Mouse (Mus musculus) midbrain, embryonic 11.5 days (tissue): Measurements from ENCODE around the gene Myl9. TPM values are rescaled to one million over a fixed set of nuclear protein-coding genes. Genes with fewer than 3 reads are reported as not detected.

Experiments used
- ATAC-seq: fragments of 200-750 bp; cut with Nextera tagmentation; 2 replicates; pipeline ENCODE4 v1.8.0; 2017; ENCODE audit warnings: moderate TSS enrichment, moderate library complexity; ENCODE audit not compliant: low FRiP score
- DNase-seq: peaks from one replicate; pipeline ENCODE4 v3.0.0; 2015; ENCODE audit warnings: low spot score; ENCODE audit errors: missing footprints
- H3K27ac ChIP-seq: fragments of 300-500 bp; sonication (generic); 2 replicates; pipeline ENCODE4 v1.5.1; 2014; ENCODE audit warnings: low read depth, low read length
- H3K27me3 ChIP-seq: fragments of 300-500 bp; sonication (generic); 2 replicates; pipeline ENCODE4 v1.6.1; 2014; ENCODE audit warnings: mild to moderate bottlenecking, low read length, moderate library complexity, mixed read lengths; ENCODE audit not compliant: control insufficient read depth, insufficient read depth
- H3K36me3 ChIP-seq: fragments of 300-500 bp; sonication (generic); 2 replicates; pipeline ENCODE4 v1.6.1; 2014; ENCODE audit warnings: mild to moderate bottlenecking, low read length, moderate library complexity, mixed read lengths; ENCODE audit not compliant: control insufficient read depth, insufficient read depth
- H3K4me1 ChIP-seq: fragments of 300-500 bp; sonication (generic); 2 replicates; pipeline ENCODE4 v1.6.1; 2014; ENCODE audit warnings: low read length; ENCODE audit not compliant: control insufficient read depth, insufficient read depth
- H3K4me2 ChIP-seq: fragments of 300-500 bp; sonication (generic); 2 replicates; pipeline ENCODE4 v1.6.1; 2014; ENCODE audit warnings: mild to moderate bottlenecking, moderate library complexity
- H3K4me3 ChIP-seq: fragments of 300-500 bp; sonication (generic); 2 replicates; pipeline ENCODE4 v1.5.1; 2014; ENCODE audit warnings: low read depth, low read length
- H3K9ac ChIP-seq: fragments of 300-500 bp; sonication (generic); 2 replicates; pipeline ENCODE4 v1.6.1; 2014; ENCODE audit warnings: low read length
- H3K9me3 ChIP-seq: fragments of 300-500 bp; sonication (generic); 2 replicates; pipeline ENCODE4 v1.6.1; 2016; ENCODE audit warnings: low read length; ENCODE audit not compliant: control insufficient read depth
- WGBS: fragments of 180-500 bp; shearing (Covaris S2); extraction: QIAGEN DNeasy Blood & Tissue Kit; methylation state at CpG from one replicate; pipeline ENCODE4 v1.1.7; 2014; 5-methylcytosine and 5-hydroxymethylcytosine counted together
- polyA plus RNA-seq: library from polyadenylated mRNA; unstranded; fragments of >200 nt; fragmentation: Nextera tagmentation; extraction: Ambion mirVana; gene quantifications from 2 replicates; pipeline ENCODE4 v1.2.1, GENCODE M21; 2014

Gene Myl9
- polyA plus RNA-seq, 1 experiment from 2014 or later, result 118 TPM

- Histone ChIP-seq H3K9me3 (no peaks in the 10 kb centered on the region), H3K9ac (no peak overlapping the region), H3K27ac (no peak overlapping the region), H3K4me3 (no peak overlapping the region), H3K4me1 (no peaks in the 10 kb centered on the region), H3K27me3 (no peaks in the 10 kb centered on the region), H3K36me3 (no peaks in the 10 kb centered on the region), H3K4me2 (no peak overlapping the region)
- WGBS, result 89% methylated on average over 12 of the region's 12 CpGs
- DNase-seq, result no peak
- ATAC-seq, result no peak
Observed at GRCm38 (mm10) chr2:156769274-156769673, 5.9 kb upstream of the Myl9 start.

- no peaks in the 10 kb centered on the region for H3K9me3 ChIP-seq
- H3K4me1 ChIP-seq, result peaks cover 13% of the 10 kb centered on the region
- no peak overlapping the region for H3K9ac ChIP-seq
- H3K27ac ChIP-seq, result no peak overlapping the region
- H3K27me3 ChIP-seq, result peaks cover 8% of the 10 kb centered on the region
- H3K4me3 ChIP-seq, result no peak overlapping the region
- no peaks in the 10 kb centered on the region for H3K36me3 ChIP-seq
- ATAC-seq (no peak), DNase-seq (no peak)
- H3K4me2 ChIP-seq, result no peak overlapping the region
Observed at GRCm38 (mm10) chr2:156773470-156773869, 1.8 kb upstream of the Myl9 start.

DNA sequence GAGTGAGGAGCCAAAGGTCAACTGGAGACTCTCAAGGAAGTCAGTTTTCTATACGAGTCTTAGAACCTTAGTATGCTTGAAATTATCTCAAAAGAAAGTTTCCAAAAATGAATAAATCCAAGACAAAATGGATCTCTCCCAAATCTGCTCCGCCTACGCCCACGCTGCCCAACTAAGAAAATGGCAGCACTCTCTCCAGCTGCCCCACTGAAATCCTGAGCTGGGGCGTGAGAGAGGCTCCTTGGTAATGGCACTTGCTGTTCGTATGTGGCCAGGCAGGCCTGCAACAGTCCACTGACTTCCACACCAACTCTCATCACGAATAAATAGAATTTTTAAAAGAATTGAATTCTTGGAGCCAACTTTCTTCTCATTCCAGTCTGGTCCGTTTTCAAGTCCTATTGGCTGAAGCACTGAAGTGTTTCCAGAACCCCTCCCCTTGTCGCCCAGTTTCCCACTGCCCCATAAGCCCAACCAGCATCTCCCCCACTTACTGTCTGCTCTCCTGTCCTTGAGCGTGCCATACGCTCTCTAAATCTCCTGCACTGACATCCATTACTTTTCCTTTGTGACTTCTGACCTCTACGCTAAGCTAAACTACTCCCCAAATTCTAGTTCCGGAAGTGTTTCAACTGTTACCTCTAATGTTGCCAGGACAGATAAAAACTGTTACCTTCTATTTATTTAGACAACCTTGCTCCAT is 1.0 kb upstream of the Myl9 start:
- Histone ChIP-seq H3K4me1 (peaks cover 13% of the 10 kb centered on the region), H3K27me3 (peaks cover 8% of the 10 kb centered on the region), H3K36me3 (no peaks in the 10 kb centered on the region), H3K9ac (no peak overlapping the region; the same call in 1 of the 2 replicates), H3K9me3 (no peaks in the 10 kb centered on the region), H3K4me3 (no peak overlapping the region; the same call in 1 of the 2 replicates), H3K4me2 (peak overlapping the region; percentile 65; the same call in 1 of the 2 replicates), H3K27ac (no peak overlapping the region)
- no peak for ATAC-seq
- peak; percentile 91 for DNase-seq
- WGBS, result 69% methylated on average over 13 of the region's 13 CpGs

DNA sequence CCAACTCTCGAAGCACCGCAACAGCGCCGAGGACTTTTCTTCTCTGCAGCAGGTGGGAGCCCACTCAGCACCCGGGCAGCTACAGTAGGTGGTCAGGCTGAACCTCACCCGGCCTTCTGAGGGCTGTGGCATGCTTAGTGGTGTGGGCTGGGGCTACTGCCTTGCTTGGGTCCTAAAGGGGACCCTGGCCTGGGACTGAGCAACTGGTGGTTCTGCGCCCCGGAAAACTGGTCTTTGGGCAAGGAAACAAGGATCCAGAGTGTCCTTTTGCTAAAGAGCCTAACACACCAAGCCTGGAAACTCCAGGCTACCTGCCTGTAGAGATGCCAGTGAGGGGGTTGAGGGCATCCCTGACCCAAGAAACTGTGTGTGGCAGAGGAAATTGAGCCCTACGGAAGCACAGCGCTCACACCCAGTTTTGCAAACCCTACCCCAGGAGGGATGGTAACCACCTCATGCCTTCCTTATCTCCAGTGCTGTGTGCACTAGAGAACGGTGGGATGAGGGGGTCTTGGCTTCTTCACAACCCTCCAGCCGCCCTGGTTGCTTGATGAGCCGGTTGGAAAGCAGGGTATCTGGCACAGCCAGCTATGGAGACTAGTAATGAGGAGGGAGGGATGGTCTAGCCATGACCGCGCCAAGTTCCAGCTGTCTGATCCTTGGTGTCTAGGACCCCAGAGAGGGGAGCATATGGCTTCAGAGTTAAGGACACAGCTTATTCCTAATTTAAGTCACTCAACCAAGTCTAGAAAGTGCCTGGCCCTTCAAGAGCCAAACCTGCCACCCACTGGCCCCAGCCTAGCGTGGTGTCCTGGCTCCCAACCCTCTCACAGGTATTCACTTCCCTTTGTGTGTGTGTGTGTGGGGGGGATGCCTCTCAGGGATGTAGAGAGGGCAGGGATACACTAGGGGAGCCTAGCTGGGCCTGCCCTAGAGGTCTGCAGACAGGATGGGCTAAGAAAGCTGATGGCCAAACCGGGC is 525 bp downstream of the Myl9 start:
- Histone ChIP-seq H3K36me3 (no peaks in the 10 kb centered on the region), H3K9me3 (no peaks in the 10 kb centered on the region), H3K27ac (no peak overlapping the region), H3K4me1 (peaks cover 17% of the 10 kb centered on the region), H3K4me3 (peak overlapping the region; percentile 30), H3K9ac (peak overlapping the region; percentile 59), H3K4me2 (peak overlapping the region; percentile 65), H3K27me3 (peaks cover 8% of the 10 kb centered on the region)
- 36% methylated on average over 17 of the region's 17 CpGs for WGBS
- ATAC-seq (no peak), DNase-seq (no peak)

GRCm38 (mm10) chr2:156776907-156777306 is 1.7 kb downstream of the Myl9 start:
- Histone ChIP-seq H3K4me3 (no peak overlapping the region), H3K9ac (no peak overlapping the region), H3K27ac (no peak overlapping the region), H3K27me3 (peaks cover 8% of the 10 kb centered on the region), H3K4me1 (peaks cover 19% of the 10 kb centered on the region), H3K36me3 (no peaks in the 10 kb centered on the region), H3K9me3 (no peaks in the 10 kb centered on the region), H3K4me2 (no peak overlapping the region)
- 81% methylated on average over 2 of the region's 2 CpGs for WGBS
- DNase-seq (peak; percentile 35), ATAC-seq (no peak)

GRCm38 (mm10) chr2:156777326-156778004 is 2.2 kb downstream of the Myl9 start:
- H3K27ac ChIP-seq, result no peak overlapping the region
- no peak overlapping the region for H3K9ac ChIP-seq
- ATAC-seq (no peak), DNase-seq (peak; percentile 65)
- no peak overlapping the region for H3K4me3 ChIP-seq
- H3K9me3 ChIP-seq, result no peaks in the 10 kb centered on the region
- peaks cover 8% of the 10 kb centered on the region for H3K27me3 ChIP-seq
- WGBS, result 79% methylated on average over 7 of the region's 7 CpGs
- no peak overlapping the region for H3K4me2 ChIP-seq
- no peaks in the 10 kb centered on the region for H3K36me3 ChIP-seq
- H3K4me1 ChIP-seq, result peaks cover 19% of the 10 kb centered on the region

DNA sequence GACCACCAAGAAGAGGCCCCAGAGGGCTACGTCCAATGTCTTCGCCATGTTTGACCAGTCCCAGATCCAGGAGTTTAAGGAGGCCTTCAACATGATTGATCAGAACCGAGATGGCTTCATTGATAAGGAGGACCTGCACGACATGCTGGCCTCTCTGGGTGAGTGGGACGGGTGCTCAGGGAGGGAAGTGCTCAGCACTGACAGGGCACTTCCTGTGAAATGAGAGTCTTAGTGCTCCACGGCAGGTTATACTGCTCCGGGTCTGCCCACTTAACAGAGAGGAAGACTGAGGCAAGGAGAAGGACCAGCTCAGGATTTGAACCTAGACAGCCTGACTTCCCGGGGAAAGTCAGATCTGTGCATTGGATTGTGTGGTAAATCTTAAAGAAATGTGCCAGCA is 3.4 kb downstream of the Myl9 start:
- Histone ChIP-seq H3K36me3 (no peaks in the 10 kb centered on the region), H3K4me3 (no peak overlapping the region), H3K27me3 (peaks cover 8% of the 10 kb centered on the region), H3K27ac (no peak overlapping the region), H3K4me1 (peaks cover 19% of the 10 kb centered on the region), H3K9me3 (no peaks in the 10 kb centered on the region), H3K4me2 (no peak overlapping the region), H3K9ac (no peak overlapping the region)
- peak; percentile 53 for DNase-seq
- 87% methylated on average over 8 of the region's 8 CpGs for WGBS
- ATAC-seq, result no peak

- H3K27me3 ChIP-seq, result peaks cover 8% of the 10 kb centered on the region
- H3K9ac ChIP-seq, result no peak overlapping the region
- WGBS, result 86% methylated on average over 5 of the region's 5 CpGs
- no peaks in the 10 kb centered on the region for H3K36me3 ChIP-seq
- no peak overlapping the region for H3K4me3 ChIP-seq
- H3K27ac ChIP-seq, result no peak overlapping the region
- no peak for ATAC-seq
- DNase-seq, result peak; percentile 51
- H3K4me2 ChIP-seq, result no peak overlapping the region
- H3K4me1 ChIP-seq, result peaks cover 19% of the 10 kb centered on the region
- H3K9me3 ChIP-seq, result no peaks in the 10 kb centered on the region
Observed at GRCm38 (mm10) chr2:156779036-156779435, 3.8 kb downstream of the Myl9 start.
